Mouse (Mus musculus): ENCODE measurements at regions not wholly inside any gene's neighbourhood (a gene's known extent, or its start where the extent isn't known, plus 50 kb on each side); places are given as distances from the start of the nearest gene placed in this dataset.

DNA sequence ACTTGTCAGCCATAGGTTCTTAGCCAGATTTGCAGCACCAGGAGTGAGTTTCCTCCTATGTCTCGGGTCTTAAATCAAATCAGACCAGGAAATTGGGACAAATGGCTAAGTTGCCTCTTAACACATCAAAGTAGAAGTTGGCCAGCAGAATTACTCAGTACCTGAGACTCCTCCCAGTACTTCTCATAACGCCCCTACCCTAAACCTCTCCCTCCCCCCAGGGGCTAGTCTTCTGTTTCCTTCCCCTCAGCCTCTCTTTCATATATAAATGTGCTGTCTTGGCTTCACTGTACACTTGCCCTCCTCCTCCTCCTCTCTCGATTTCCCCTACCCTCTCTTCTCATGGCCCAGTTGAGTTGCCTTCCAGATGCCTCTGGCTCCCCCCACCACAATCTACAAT is 79.9 kb upstream of the Sox13 start:
- no peaks in the 10 kb centered on the region for H3K9me3 ChIP-seq
- H3K4me3 ChIP-seq (replicated peaks), result no peak overlapping the region
- H3K36me3 ChIP-seq, result no peaks in the 10 kb centered on the region
- H3K27me3 ChIP-seq, result no peaks in the 10 kb centered on the region
- no peak for ATAC-seq
- peaks cover 9% of the 10 kb centered on the region; the same call in 1 of the 2 replicates for H3K4me1 ChIP-seq (replicated peaks)
- no peak overlapping the region for H3K9ac ChIP-seq (replicated peaks)
- no peak overlapping the region for H3K4me2 ChIP-seq (replicated peaks)
- H3K27ac ChIP-seq, result no peak overlapping the region
- WGBS, result 79% methylated on average over 3 of the region's 3 CpGs

DNA sequence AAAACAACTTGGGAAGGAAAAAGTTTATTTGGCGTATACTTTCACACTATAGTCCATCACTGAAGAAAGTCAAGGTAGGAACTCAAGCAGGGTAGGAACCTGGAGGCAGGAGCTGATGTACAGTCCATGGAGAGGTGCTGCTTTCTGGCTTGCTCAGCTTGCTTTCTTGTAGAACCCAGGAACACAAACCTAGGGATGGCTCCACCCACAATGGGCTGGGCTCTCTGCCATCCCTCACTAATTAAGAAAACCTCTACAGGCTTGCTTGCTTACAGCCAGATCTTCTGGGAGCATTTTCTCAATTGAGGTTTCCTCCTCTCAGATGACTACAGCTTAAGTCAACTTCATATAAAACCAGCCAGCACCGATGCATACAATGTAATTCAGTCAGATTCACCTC is 79.2 kb upstream of the Sox13 start:
- no peak overlapping the region for H3K9ac ChIP-seq (replicated peaks)
- H3K4me1 ChIP-seq (replicated peaks), result peaks cover 9% of the 10 kb centered on the region; the same call in 1 of the 2 replicates
- H3K4me3 ChIP-seq (replicated peaks), result no peak overlapping the region
- 96% methylated on average over 2 of the region's 2 CpGs for WGBS
- H3K9me3 ChIP-seq, result no peaks in the 10 kb centered on the region
- no peaks in the 10 kb centered on the region for H3K27me3 ChIP-seq
- ATAC-seq, result no peak
- no peak overlapping the region for H3K4me2 ChIP-seq (replicated peaks)
- no peak overlapping the region for H3K27ac ChIP-seq
- no peaks in the 10 kb centered on the region for H3K36me3 ChIP-seq

- Histone ChIP-seq H3K4me1 (replicated peaks) (peaks cover 9% of the 10 kb centered on the region; the same call in 1 of the 2 replicates), H3K36me3 (no peaks in the 10 kb centered on the region), H3K9ac (replicated peaks) (0 out of 2 replicates have a peak overlapping the region, but pooled peaks have one; percentile 3), H3K27ac (peak overlapping the region; percentile 49; the same call in 1 of the 2 replicates), H3K9me3 (no peaks in the 10 kb centered on the region), H3K4me2 (replicated peaks) (no peak overlapping the region), H3K27me3 (no peaks in the 10 kb centered on the region), H3K4me3 (replicated peaks) (no peak overlapping the region)
- no peak for ATAC-seq
- WGBS, result 24% methylated on average over 13 of the region's 13 CpGs
Measured at GRCm38 (mm10) chr1:133501016-133501415, 76.8 kb upstream of the Sox13 start.

DNA sequence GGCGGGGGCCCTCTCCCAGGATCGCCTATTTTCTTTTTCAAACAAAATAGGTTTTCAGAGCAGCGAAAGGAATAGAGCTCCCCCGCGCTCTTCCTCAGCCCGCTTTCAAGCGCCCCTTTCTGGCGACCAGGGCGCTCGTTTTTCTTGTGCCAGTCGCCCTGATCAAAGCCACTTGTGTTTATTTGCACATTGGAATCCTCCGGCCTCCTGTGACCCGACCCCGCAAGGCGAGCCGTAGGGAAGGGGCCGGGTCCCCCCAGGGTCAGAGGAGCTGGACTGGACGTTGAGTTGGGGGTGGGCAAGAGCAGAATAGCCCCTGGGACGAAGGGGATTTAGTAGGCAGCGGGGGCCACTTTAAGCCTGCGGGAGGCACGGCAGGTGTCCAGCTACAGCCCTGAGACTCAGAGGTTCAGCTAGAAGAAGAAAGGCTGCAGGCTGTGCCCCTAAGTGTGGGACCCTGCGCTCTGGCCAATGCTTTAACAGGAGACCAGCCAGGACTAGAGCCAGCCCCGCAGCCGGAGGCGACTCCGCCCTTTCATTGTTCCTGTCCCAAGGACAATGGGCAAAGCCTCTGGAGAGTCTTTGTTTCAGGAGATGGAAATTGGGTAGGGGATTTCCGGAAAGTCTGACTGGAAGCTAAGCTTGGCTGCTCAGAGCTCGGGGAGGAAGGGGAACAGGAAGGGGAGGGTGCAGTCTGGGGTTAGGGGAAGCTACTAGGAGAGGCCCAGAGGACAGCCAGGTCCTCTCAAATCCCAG is 69.0 kb upstream of the Sox13 start:
- Histone ChIP-seq H3K36me3 (no peaks in the 10 kb centered on the region), H3K4me2 (replicated peaks) (peak overlapping the region; percentile 58), H3K27ac (peak overlapping the region; percentile 99), H3K9me3 (no peaks in the 10 kb centered on the region), H3K27me3 (no peaks in the 10 kb centered on the region), H3K4me1 (replicated peaks) (peaks cover 28% of the 10 kb centered on the region), H3K4me3 (replicated peaks) (peak overlapping the region; percentile 18), H3K9ac (replicated peaks) (peak overlapping the region; percentile 72)
- under 1% methylated on average over 29 of the region's 29 CpGs for WGBS
- ATAC-seq, result peak; percentile 76

- Histone ChIP-seq H3K4me2 (replicated peaks) (peak overlapping the region; percentile 58), H3K4me3 (replicated peaks) (peak overlapping the region; percentile 18), H3K36me3 (no peaks in the 10 kb centered on the region), H3K9me3 (no peaks in the 10 kb centered on the region), H3K27ac (peak overlapping the region; percentile 99), H3K4me1 (replicated peaks) (peaks cover 28% of the 10 kb centered on the region), H3K27me3 (no peaks in the 10 kb centered on the region), H3K9ac (replicated peaks) (peak overlapping the region; percentile 72)
- peak; percentile 93 for ATAC-seq
- WGBS, result 2% methylated on average over 11 of the region's 11 CpGs
Measured at GRCm38 (mm10) chr1:133492291-133492985, 68.3 kb upstream of the Sox13 start.

- no peaks in the 10 kb centered on the region for H3K9me3 ChIP-seq
- H3K27ac ChIP-seq, result peak overlapping the region; percentile 99
- H3K4me2 ChIP-seq (replicated peaks), result peak overlapping the region; percentile 58
- H3K36me3 ChIP-seq, result no peaks in the 10 kb centered on the region
- peaks cover 28% of the 10 kb centered on the region for H3K4me1 ChIP-seq (replicated peaks)
- no peak overlapping the region for H3K4me3 ChIP-seq (replicated peaks)
- WGBS, result 10% methylated on average over 4 of the region's 4 CpGs
- peak overlapping the region; percentile 72 for H3K9ac ChIP-seq (replicated peaks)
- H3K27me3 ChIP-seq, result no peaks in the 10 kb centered on the region
- peak; percentile 18 for ATAC-seq
Measured at GRCm38 (mm10) chr1:133491857-133492290, 67.7 kb upstream of the Sox13 start.

DNA sequence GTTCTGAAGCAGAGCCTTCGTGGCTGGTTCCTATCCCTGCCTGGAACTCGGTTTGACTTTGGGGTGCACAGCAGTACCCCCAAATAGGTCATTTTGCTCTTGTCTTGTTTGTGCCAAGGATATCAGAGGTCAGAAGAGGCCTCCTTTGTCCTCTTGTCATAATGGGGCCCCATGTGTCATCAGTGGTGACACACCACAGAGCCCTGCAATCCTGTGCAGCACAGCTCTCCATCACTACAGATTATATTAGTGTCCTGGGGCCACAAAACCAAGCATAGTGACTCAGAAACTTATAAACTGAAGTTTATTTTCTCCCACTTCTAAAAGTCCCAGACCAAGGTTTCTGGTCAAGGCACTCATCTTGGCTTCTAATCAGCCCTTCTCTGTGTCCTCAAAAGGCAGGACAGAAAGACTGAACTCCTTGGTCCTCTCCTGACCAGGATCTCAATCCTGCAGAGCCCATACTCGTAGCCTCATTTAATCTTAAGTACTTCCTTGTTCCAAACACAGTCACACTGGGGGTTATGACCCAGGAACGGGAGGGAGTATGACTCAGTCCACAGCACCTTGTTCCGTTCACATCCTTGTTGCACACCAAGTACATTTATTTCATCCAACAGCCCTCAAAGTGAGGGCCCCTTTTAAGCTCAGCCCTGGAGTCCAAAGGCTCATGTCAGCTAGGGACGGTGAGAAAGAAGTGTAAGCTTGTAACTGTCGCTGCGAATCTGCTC is 63.2 kb upstream of the Sox13 start:
- Histone ChIP-seq H3K27ac (no peak overlapping the region), H3K4me2 (replicated peaks) (no peak overlapping the region), H3K27me3 (no peaks in the 10 kb centered on the region), H3K9ac (replicated peaks) (no peak overlapping the region), H3K4me1 (replicated peaks) (peaks cover 10% of the 10 kb centered on the region), H3K4me3 (replicated peaks) (no peak overlapping the region), H3K9me3 (no peaks in the 10 kb centered on the region), H3K36me3 (no peaks in the 10 kb centered on the region)
- WGBS, result 81% methylated on average over 8 of the region's 8 CpGs
- no peak for ATAC-seq

- no peak overlapping the region for H3K27ac ChIP-seq
- no peaks in the 10 kb centered on the region for H3K36me3 ChIP-seq
- WGBS, result 73% methylated on average over 10 of the region's 10 CpGs
Measured at GRCm38 (mm10) chr1:133486370-133486769, 62.2 kb upstream of the Sox13 start.

DNA sequence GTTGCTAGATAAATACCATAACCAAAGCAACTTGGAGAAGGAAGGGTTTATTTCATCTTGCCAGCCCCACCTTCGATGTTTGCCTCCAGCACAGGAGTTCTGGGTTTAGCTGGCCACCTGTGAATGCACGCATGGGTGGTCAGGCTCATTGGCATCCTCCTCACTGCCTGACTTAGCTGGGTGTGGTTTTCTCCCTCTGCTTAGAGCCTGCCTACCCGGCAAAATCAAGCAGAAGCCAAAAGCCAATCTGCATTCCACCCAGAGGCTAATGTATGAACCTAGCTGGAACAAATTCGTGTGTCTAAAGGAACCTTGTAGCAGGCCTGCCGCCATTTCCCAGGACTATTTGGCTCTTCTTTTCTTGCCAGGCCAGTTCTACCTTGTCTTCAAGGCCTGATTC is 58.7 kb upstream of the Sox13 start:
- Histone ChIP-seq H3K4me1 (replicated peaks) (no peaks in the 10 kb centered on the region), H3K9me3 (no peaks in the 10 kb centered on the region), H3K36me3 (no peaks in the 10 kb centered on the region), H3K4me2 (replicated peaks) (no peak overlapping the region), H3K9ac (replicated peaks) (no peak overlapping the region), H3K27me3 (no peaks in the 10 kb centered on the region), H3K27ac (no peak overlapping the region), H3K4me3 (replicated peaks) (no peak overlapping the region)
- no peak for ATAC-seq
- WGBS, result 42% methylated on average over 5 of the region's 5 CpGs

More at GRCm38 (mm10) chr1:133486370-133486769, 62.2 kb upstream of the Sox13 start:
- no peak for ATAC-seq
- no peaks in the 10 kb centered on the region for H3K9me3 ChIP-seq
- peaks cover under 1% of the 10 kb centered on the region; the same call in 1 of the 2 replicates for H3K4me1 ChIP-seq (replicated peaks)
- no peak overlapping the region for H3K9ac ChIP-seq (replicated peaks)
- no peak overlapping the region for H3K4me2 ChIP-seq (replicated peaks)
- H3K27me3 ChIP-seq, result no peaks in the 10 kb centered on the region
- no peak overlapping the region for H3K4me3 ChIP-seq (replicated peaks)

GRCm38 (mm10) chr1:133474546-133474945 is 50.4 kb upstream of the Sox13 start:
- no peak overlapping the region for H3K4me2 ChIP-seq (replicated peaks)
- WGBS, result 75% methylated on average over 2 of the region's 2 CpGs
- H3K9ac ChIP-seq (replicated peaks), result no peak overlapping the region
- H3K9me3 ChIP-seq, result no peaks in the 10 kb centered on the region
- peaks cover 4% of the 10 kb centered on the region; the same call in 1 of the 2 replicates for H3K4me1 ChIP-seq (replicated peaks)
- H3K4me3 ChIP-seq (replicated peaks), result no peak overlapping the region
- no peak overlapping the region for H3K27ac ChIP-seq
- H3K36me3 ChIP-seq, result no peaks in the 10 kb centered on the region
- no peaks in the 10 kb centered on the region for H3K27me3 ChIP-seq
- ATAC-seq, result no peak
